Mouse (Mus musculus) midbrain, embryonic 10.5 days (tissue): ENCODE data around the gene Tex48. TPM values are rescaled to one million over a fixed set of nuclear protein-coding genes. Genes with fewer than 3 reads are reported as not detected.

ENCODE experiments used
- DNase-seq: peaks from one replicate; pipeline ENCODE4 v3.0.0-alpha.2; 2017; ENCODE audit warnings: low spot score
- H3K27ac ChIP-seq: fragments of 300-500 bp; sonication (generic); replicated peaks from 2 replicates; pipeline ENCODE4 v1.5.1; 2016; ENCODE audit warnings: mild to moderate bottlenecking
- H3K27me3 ChIP-seq: fragments of 300-500 bp; sonication (generic); 2 replicates; pipeline ENCODE4 v1.6.1; 2016; ENCODE audit warnings: low read depth, mild to moderate bottlenecking; ENCODE audit not compliant: poor library complexity, severe bottlenecking
- H3K36me3 ChIP-seq: fragments of 300-500 bp; sonication (generic); 2 replicates; pipeline ENCODE4 v1.6.1; 2016; ENCODE audit warnings: mild to moderate bottlenecking, moderate library complexity
- H3K4me1 ChIP-seq: fragments of 300-500 bp; sonication (generic); 2 replicates; pipeline ENCODE4 v1.6.1; 2016
- H3K4me3 ChIP-seq: fragments of 300-500 bp; sonication (generic); 2 replicates; pipeline ENCODE4 v1.5.1; 2016; ENCODE audit warnings: mild to moderate bottlenecking, moderate library complexity
- H3K9me3 ChIP-seq: fragments of 300-500 bp; sonication (generic); replicated peaks from 2 replicates; pipeline ENCODE4 v1.6.1; 2016; ENCODE audit warnings: mild to moderate bottlenecking
- WGBS: fragments of 180-500 bp; shearing (Covaris S2); methylation state at CpG from one replicate; pipeline ENCODE4 v1.1.7; 2016; 5-methylcytosine and 5-hydroxymethylcytosine counted together
- polyA plus RNA-seq: library from polyadenylated mRNA; unstranded; fragments of >200 nt; fragmentation: Nextera tagmentation; extraction: Ambion mirVana; gene quantifications from 2 replicates; pipeline ENCODE4 v1.2.1, GENCODE M21; 2016

Tex48 gene
- polyA plus RNA-seq, 1 experiment from 2014 or later = not detected

- 91% methylated on average over 7 of the region's 7 CpGs for WGBS
- Histone ChIP-seq H3K4me1 (peaks cover 9% of the 10 kb centered on the region), H3K9me3 (no peaks in the 10 kb centered on the region), H3K27me3 (no peaks in the 10 kb centered on the region), H3K27ac (no peak overlapping the region), H3K4me3 (no peak overlapping the region), H3K36me3 (no peaks in the 10 kb centered on the region)
- no peak for DNase-seq
Measured at GRCm38 (mm10) chr4:63589987-63590386, 32.2 kb downstream of the Tex48 start.

DNA sequence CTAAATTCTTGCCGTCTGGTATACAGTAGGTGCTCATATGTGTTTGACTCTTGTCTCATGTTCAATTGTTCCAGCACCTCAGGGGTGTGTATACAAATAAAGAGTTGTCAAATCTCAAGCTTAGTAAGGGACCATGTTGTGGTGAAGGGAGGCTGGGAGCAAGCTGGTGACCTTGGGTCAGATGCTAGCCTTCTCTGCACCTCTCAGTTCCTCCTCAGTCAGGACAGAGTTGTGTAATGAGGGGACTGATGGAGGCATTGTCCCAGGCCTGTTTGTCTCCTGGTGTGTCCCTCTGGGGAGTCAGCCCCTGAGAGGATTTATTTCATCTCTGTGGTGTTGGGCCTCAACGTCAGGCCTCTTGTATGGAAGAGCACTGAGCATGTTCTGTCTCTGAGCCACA lies 36.0 kb downstream of the Tex48 start:
- DNase-seq = no peak
- 75% methylated on average over 2 of the region's 2 CpGs for WGBS

GRCm38 (mm10) chr4:63585216-63585615 lies 37.0 kb downstream of the Tex48 start:
- Histone ChIP-seq H3K36me3 (peaks cover 11% of the 10 kb centered on the region), H3K4me3 (no peak overlapping the region), H3K27ac (no peak overlapping the region), H3K27me3 (no peaks in the 10 kb centered on the region), H3K9me3 (no peaks in the 10 kb centered on the region), H3K4me1 (peaks cover 5% of the 10 kb centered on the region)
- WGBS = 84% methylated on average over 10 of the region's 10 CpGs
- DNase-seq = no peak

More for the DNA sequence above, 36.0 kb downstream of the Tex48 start:
- Histone ChIP-seq H3K4me3 (no peak overlapping the region), H3K9me3 (no peaks in the 10 kb centered on the region), H3K4me1 (peaks cover 2% of the 10 kb centered on the region; the same call in 1 of the 2 replicates), H3K27me3 (no peaks in the 10 kb centered on the region), H3K36me3 (peaks cover 11% of the 10 kb centered on the region), H3K27ac (no peak overlapping the region)

DNA sequence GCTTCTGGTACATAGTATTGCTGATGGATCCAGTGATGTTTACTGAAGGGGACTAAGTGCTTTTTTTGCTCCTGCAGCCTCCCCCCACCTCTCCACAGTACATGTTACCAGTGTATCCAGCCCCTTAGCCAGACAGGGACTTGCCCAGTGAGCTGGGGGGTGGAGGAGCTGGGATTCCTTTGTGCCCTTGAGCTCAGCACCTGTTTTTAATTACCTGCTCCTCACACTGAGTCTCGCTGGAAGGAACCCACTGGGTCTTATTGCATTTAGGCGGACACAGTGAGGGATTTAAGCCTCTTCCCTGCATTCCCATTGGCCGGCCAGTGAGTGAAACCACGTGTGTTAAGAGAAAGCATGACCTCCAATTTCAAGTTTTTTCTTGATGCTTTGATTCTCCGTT lies 39.6 kb downstream of the Tex48 start:
- H3K4me1 ChIP-seq = peaks cover 17% of the 10 kb centered on the region
- H3K9me3 ChIP-seq = peaks cover 6% of the 10 kb centered on the region
- DNase-seq = peak; percentile 36
- H3K36me3 ChIP-seq = peaks cover 20% of the 10 kb centered on the region
- H3K27me3 ChIP-seq = no peaks in the 10 kb centered on the region
- 64% methylated on average over 5 of the region's 5 CpGs for WGBS
- H3K27ac ChIP-seq = peak overlapping the region; percentile 38; the same call in 1 of the 2 replicates
- H3K4me3 ChIP-seq = no peak overlapping the region

DNA sequence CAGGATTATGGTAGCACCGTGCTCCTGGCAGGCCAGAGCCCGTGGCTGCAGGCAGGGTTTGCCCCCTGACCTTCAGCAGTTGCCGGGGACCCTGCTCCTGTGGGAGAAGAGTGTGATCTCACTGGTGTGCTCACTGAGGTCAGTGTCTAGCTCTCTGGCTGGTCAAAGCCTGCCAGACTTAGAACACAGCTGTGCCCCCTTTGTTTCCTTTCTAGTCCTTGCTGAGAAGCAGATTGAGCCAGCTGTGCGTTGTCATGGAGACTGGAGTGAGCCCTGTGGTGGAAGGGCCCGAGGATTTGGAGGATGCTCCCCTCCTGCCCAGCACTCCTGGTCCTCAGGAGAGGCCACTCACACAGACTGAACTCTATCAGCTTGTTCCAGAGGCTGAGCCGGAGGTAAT lies 42.1 kb downstream of the Tex48 start:
- Histone ChIP-seq H3K36me3 (peaks cover 26% of the 10 kb centered on the region), H3K9me3 (peaks cover 12% of the 10 kb centered on the region), H3K27ac (peak overlapping the region; percentile 84), H3K27me3 (no peaks in the 10 kb centered on the region), H3K4me1 (peaks cover 17% of the 10 kb centered on the region), H3K4me3 (no peak overlapping the region)
- 18% methylated on average over 6 of the region's 6 CpGs for WGBS
- DNase-seq = peak; percentile 82

- peaks cover 12% of the 10 kb centered on the region for H3K9me3 ChIP-seq
- H3K4me3 ChIP-seq = no peak overlapping the region
- WGBS = 77% methylated on average over 14 of the region's 14 CpGs
- no peak for DNase-seq
- peaks cover 17% of the 10 kb centered on the region for H3K4me1 ChIP-seq
- H3K27ac ChIP-seq = peak overlapping the region; percentile 84
- no peaks in the 10 kb centered on the region for H3K27me3 ChIP-seq
- H3K36me3 ChIP-seq = peaks cover 26% of the 10 kb centered on the region
Measured at GRCm38 (mm10) chr4:63579649-63580048, 42.6 kb downstream of the Tex48 start.

- WGBS = 98% methylated on average over 5 of the region's 5 CpGs
- peaks cover 32% of the 10 kb centered on the region for H3K4me1 ChIP-seq
- H3K36me3 ChIP-seq = peaks cover 24% of the 10 kb centered on the region
- H3K27me3 ChIP-seq = no peaks in the 10 kb centered on the region
- H3K27ac ChIP-seq = no peak overlapping the region
- H3K4me3 ChIP-seq = no peak overlapping the region
- no peak for DNase-seq
- peaks cover 12% of the 10 kb centered on the region; the same call in 1 of the 2 replicates for H3K9me3 ChIP-seq
Measured at GRCm38 (mm10) chr4:63572621-63573020, 49.6 kb downstream of the Tex48 start.

DNA sequence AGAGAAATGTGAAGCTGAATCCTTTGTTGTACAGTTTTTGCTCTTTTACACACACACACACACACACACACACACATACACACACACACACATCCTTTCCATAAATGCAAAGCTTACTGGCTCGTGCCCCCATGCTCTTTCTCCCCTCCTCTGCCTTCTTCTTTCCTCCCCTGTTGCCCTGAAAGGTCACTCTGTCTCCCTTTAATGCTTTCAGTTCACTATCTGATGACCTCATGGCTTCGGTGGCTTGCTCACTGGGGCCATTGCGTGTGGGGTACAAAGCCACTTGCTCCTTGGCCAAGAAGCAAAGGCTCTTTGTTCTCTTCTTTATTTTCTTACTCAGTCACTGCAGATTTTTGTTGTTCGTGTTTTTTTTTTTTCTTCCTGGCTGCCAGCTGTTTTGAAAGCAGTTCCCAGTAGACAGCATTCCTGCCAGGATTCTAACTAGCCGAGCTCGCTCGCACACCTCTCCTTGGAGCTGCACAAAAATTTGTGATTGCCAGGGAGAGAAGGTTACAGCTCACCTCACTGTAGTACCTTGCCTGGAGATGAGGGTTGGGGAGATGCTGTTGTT lies 51.9 kb downstream of the Tex48 start:
- H3K4me3 ChIP-seq = no peak overlapping the region
- peak overlapping the region; percentile 83 for H3K27ac ChIP-seq
- H3K36me3 ChIP-seq = peaks cover 34% of the 10 kb centered on the region
- WGBS = 29% methylated on average over 7 of the region's 7 CpGs
- DNase-seq = no peak
- peaks cover 32% of the 10 kb centered on the region for H3K4me1 ChIP-seq
- H3K27me3 ChIP-seq = no peaks in the 10 kb centered on the region
- H3K9me3 ChIP-seq = 0 out of 2 replicates have a peak, but pooled peaks cover 5% of the 10 kb centered on the region

- WGBS = 81% methylated on average over 8 of the region's 8 CpGs
- peaks cover 32% of the 10 kb centered on the region for H3K4me1 ChIP-seq
- no peak overlapping the region for H3K4me3 ChIP-seq
- H3K27me3 ChIP-seq = no peaks in the 10 kb centered on the region
- DNase-seq = no peak
- H3K36me3 ChIP-seq = peaks cover 37% of the 10 kb centered on the region
- 0 out of 2 replicates have a peak, but pooled peaks cover 5% of the 10 kb centered on the region for H3K9me3 ChIP-seq
- H3K27ac ChIP-seq = peak overlapping the region; percentile 83; the same call in 1 of the 2 replicates
Measured at GRCm38 (mm10) chr4:63569322-63569721, 52.9 kb downstream of the Tex48 start.

DNA sequence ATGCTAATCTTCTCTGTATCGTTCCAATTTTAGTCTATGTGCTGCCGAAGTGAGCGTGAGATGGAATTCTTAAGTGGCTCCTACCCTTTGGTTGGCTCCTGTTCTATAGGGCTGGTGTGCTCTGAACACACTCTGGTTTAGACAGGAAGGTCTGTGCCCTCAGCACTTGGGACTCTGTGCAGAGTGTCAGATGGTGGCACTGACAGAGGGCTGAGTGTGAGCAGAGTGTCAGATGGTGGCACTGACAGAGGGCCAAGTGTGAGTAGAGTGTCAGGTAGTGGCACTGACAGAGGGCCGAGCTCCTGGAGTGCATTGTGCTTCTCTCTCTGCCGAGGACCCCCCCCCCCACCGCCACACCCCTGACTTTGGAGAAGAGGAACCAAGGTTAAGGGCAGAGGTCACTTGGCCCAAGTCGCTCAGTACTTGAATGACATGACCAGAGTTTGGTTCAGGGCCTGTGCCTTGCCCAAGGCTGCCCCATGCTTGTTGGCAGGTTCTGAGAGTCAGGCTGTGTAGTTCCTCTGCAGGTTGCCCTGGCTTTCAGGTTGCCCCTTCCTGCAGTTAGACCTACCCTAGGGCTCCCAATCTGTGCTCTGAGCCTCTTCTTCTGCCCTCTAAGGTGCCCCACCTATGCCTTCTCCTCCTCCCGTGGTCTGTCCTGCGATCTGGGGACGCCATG lies 54.4 kb downstream of the Tex48 start:
- peaks cover 32% of the 10 kb centered on the region for H3K4me1 ChIP-seq
- H3K9me3 ChIP-seq = no peaks in the 10 kb centered on the region
- peaks cover 28% of the 10 kb centered on the region; the same call in 1 of the 2 replicates for H3K36me3 ChIP-seq
- no peaks in the 10 kb centered on the region for H3K27me3 ChIP-seq
- no peak overlapping the region for H3K27ac ChIP-seq
- H3K4me3 ChIP-seq = no peak overlapping the region
- WGBS = 86% methylated on average over 10 of the region's 10 CpGs
- no peak for DNase-seq

DNA sequence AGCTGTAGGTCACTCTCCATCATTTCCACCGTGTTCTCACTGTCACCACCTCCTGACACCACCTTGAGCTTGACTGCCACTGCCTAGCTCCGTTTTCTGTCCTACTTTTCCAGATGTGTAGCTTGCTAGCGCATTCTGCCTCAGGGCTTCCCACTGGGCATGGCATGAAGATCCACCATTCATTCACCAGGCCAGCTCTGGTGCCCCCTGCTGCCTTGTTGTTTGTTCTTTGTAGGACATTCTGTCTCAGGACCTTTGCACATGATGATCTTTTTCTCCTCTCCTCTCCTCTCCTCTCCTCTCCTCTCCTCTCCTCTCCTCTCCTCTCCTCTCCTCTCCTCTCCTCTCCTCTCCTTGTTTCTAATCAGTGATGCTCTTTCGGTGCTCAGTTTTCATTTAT lies 59.5 kb downstream of the Tex48 start:
- peaks cover 5% of the 10 kb centered on the region; the same call in 1 of the 2 replicates for H3K27me3 ChIP-seq
- WGBS = 89% methylated on average over 4 of the region's 4 CpGs

DNA sequence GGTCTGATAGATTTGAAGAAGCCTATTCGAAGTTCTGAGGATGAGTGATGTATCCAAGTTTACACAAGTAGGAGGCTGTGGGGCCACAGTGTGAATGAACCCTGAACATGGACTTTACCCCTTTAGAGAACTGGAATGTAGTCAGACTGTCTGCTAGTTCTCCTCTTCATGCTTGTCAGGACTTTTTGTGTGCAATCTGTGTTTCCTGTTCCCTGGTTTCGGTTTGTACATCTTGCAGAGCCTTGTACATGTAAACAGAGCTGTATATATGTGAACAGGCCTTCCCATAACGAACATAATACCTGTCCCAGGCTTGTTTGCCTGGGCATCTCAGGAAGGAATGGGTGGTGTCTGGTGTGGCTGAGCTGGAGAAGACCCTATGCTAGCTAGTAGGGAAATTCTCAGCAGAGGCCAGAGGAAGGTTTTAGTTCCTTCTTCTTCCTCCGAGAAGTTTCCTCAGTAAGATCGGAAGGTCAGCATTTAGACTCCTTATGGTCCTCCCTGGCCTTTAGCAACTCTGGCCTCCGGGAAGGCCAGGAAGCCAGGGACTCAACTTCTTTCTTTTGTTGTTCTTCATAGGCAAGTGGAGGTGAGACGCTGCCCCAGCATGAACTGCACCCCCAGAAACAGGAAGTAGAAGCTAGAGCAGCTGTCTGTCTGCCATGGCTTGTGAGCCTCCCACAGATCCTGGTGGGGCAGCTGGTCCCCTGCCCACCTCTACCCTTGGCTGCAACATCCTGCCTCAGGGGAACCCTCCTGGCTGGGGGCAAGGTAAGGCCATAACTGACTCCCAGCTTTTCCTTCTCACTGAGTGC lies 60.2 kb downstream of the Tex48 start:
- Histone ChIP-seq H3K36me3 (peaks cover 21% of the 10 kb centered on the region; the same call in 1 of the 2 replicates), H3K4me3 (no peak overlapping the region), H3K4me1 (peaks cover 46% of the 10 kb centered on the region), H3K27me3 (peaks cover 7% of the 10 kb centered on the region; the same call in 1 of the 2 replicates), H3K9me3 (no peaks in the 10 kb centered on the region), H3K27ac (no peak overlapping the region)
- 83% methylated on average over 7 of the region's 7 CpGs for WGBS
- DNase-seq = no peak

More for the DNA sequence above, 59.5 kb downstream of the Tex48 start:
- no peaks in the 10 kb centered on the region for H3K9me3 ChIP-seq
- peaks cover 39% of the 10 kb centered on the region for H3K4me1 ChIP-seq
- no peak for DNase-seq
- no peak overlapping the region for H3K4me3 ChIP-seq
- H3K27ac ChIP-seq = no peak overlapping the region
- peaks cover 21% of the 10 kb centered on the region; the same call in 1 of the 2 replicates for H3K36me3 ChIP-seq
